ENCODE assay signal across 8 mouse cellular contexts in genomic region chr17:27056812-27057516, GRCm38 (mm10). TPM values are rescaled to one million over a fixed set of nuclear protein-coding genes. Genes with fewer than 3 reads are reported as not detected.
DNase-seq lines count a peak whose midpoint lies in the region; ATAC-seq and TF ChIP-seq lines count a peak whose summit lies in the region.

Gene Itpr3 (plus strand): TSS chr17:27057304.

- no peak for ATAC-seq in midbrain, embryonic 11.5 days (ENCODE audit: low FRiP score)

- DNase-seq in CD4-positive, CD25-positive, alpha-beta regulatory T cell, adult 2 months (ENCODE audit: low read depth, low spot score), result peak; percentile 88
- peak; percentile 89 for DNase-seq in adrenal gland, postnatal 14 days
- DNase-seq in heart, postnatal 14 days, result peak; percentile 75 to 81
- DNase-seq in large intestine, adult 2 months (ENCODE audit: low read depth, low spot score), result no peak
- DNase-seq in midbrain, embryonic 11.5 days (ENCODE audit: low spot score, missing footprints), result peak; percentile 91
- DNase-seq in spleen, postnatal 4 days (ENCODE audit: low spot score in 2 of 2), result peak; percentile 75 to 87
- DNase-seq in right cerebral cortex, adult 2 months (ENCODE audit: low spot score in 2 of 2), result no peak

- H3K27me3 ChIP-seq in midbrain, embryonic 11.5 days (ENCODE audit: control insufficient read depth, insufficient read depth, low read length), result peaks cover 33% of the 10 kb centered on the region

- no peaks in the 10 kb centered on the region for H3K36me3 ChIP-seq in midbrain, embryonic 11.5 days (ENCODE audit: control insufficient read depth, insufficient read depth, low read length)

- under 1% methylated on average over 66 of the region's 66 CpGs for WGBS in large intestine, adult 2 months
- WGBS in midbrain, embryonic 11.5 days, result under 1% methylated on average over 56 of the region's 66 CpGs

- peaks cover 4% of the 10 kb centered on the region; the same call in 1 of the 2 replicates for H3K4me1 ChIP-seq in embryonic fibroblast, embryonic 13.5 days (ENCODE audit: control insufficient read depth, insufficient read depth, low read length)
- H3K4me1 ChIP-seq in midbrain, embryonic 11.5 days (ENCODE audit: control insufficient read depth, insufficient read depth, low read length), result peaks cover 11% of the 10 kb centered on the region

- peak within 1 kb of the TSS; percentile 42 for H3K9ac ChIP-seq in midbrain, embryonic 11.5 days (ENCODE audit: low read length)

- TF ChIP-seq POLR2A in embryonic fibroblast, embryonic 13.5 days (IDR thresholded peaks at IDR 0.05; ENCODE audit: low read depth, low read length), result peak; percentile 73

- peak within 1 kb of the TSS; percentile 83 for H3K27ac ChIP-seq in embryonic fibroblast, embryonic 13.5 days (ENCODE audit: insufficient read depth, low read length)
- H3K27ac ChIP-seq in midbrain, embryonic 11.5 days (ENCODE audit: low read depth, low read length), result no peak within 1 kb of the TSS

- H3K4me3 ChIP-seq in embryonic fibroblast, embryonic 13.5 days (ENCODE audit: insufficient read depth, low read length), result peak within 1 kb of the TSS; percentile 77
- peak within 1 kb of the TSS; percentile 39 for H3K4me3 ChIP-seq in midbrain, embryonic 11.5 days (ENCODE audit: low read depth, low read length)

- H3K9me3 ChIP-seq in midbrain, embryonic 11.5 days (ENCODE audit: control insufficient read depth, low read length), result no peaks in the 10 kb centered on the region

- intact Hi-C loops in heart, postnatal 14 days (cut with DNase I), result no loop called here

- TF ChIP-seq CTCF in embryonic fibroblast, embryonic 13.5 days (IDR thresholded peaks at IDR 0.05; ENCODE audit: borderline replicate concordance, insufficient read depth, low read length), result no peak

- H3K4me2 ChIP-seq in midbrain, embryonic 11.5 days, result peak within 1 kb of the TSS; percentile 66

RNA-seq across cellular contexts. Expression of gene Itpr3, which starts in this region (rescaled TPM):
- 7.4 and 10.9 TPM in 2 replicates for total RNA-seq in adrenal gland, postnatal 14 days (2021)
- 15.7 and 31.1 TPM in 2 replicates for polyA plus RNA-seq in embryonic fibroblast, embryonic 13.5 days (2011; ENCODE audit: insufficient read length, low read depth, missing spikeins)
- total RNA-seq in heart, postnatal 14 days (2021), result 1 to 10 TPM; 7.2 to 7.7 TPM
- 27.6 and 42.0 TPM in 2 replicates for polyA plus RNA-seq in large intestine, adult 2 months (2012; rRNA removed)
- polyA plus RNA-seq in midbrain, embryonic 11.5 days (2014; fragmentation: Nextera tagmentation; extraction: Ambion mirVana), result 0.59 and 0.72 TPM in 2 replicates

Comparison
In these comparisons a context has a peak if more than half of its experiments do, and no peak if none do; other contexts are left out.
1. Peak in DNase-seq, H3K4me3 ChIP-seq, H3K9ac ChIP-seq and H3K4me2 ChIP-seq in midbrain, embryonic 11.5 days; RNA of the gene not detected or under 1 TPM.
2. DNase-seq: peak in CD4-positive, CD25-positive, alpha-beta regulatory T cell, adult 2 months (single experiment), adrenal gland, postnatal 14 days (single experiment), heart, postnatal 14 days (2 of 2) and spleen, postnatal 4 days (2 of 2); none in large intestine, adult 2 months (single experiment) and right cerebral cortex, adult 2 months (0 of 2).